Mouse (Mus musculus): Measurements from ENCODE around the gene Ptges2. TPM values are rescaled to one million over a fixed set of nuclear protein-coding genes. Genes with fewer than 3 reads are reported as not detected.

Ptges2 gene
- total RNA-seq, 1 experiment, result 24.9 TPM

GRCm38 (mm10) chr2:32450881-32451844 lies 55.5 kb downstream of the Ptges2 start, which contains the start of gene Slc25a25:
Slc25a25 (minus strand) TSS chr2:32451445.
- H3K4me1 ChIP-seq (ENCODE audit: control insufficient read depth in 2 of 2, insufficient read depth in 2 of 2, low read length in 2 of 2, poor library complexity in 1 of 2), result peaks cover 5 to 25% of the 10 kb centered on the region in 2 experiments; a peak in 2 of 4 replicates
- H3K9ac ChIP-seq (ENCODE audit: insufficient read depth, low read depth, low read length, poor library complexity, severe bottlenecking), result peak within 1 kb of the TSS; percentile 83
- peak; percentile 96 for DNase-seq (ENCODE audit: low read depth, low spot score)
- in situ Hi-C loops (cut with MboI; ENCODE audit: low sequenced_read_pairs in 2 of 2, unreplicated experiment in 2 of 2), result no loop called here
- no peaks in the 10 kb centered on the region for H3K9me3 ChIP-seq (ENCODE audit: control insufficient read depth, insufficient read depth, low read depth, low read length)
- TF ChIP-seq ZC3H11A (IDR thresholded peaks at IDR 0.05; ENCODE audit: borderline replicate concordance, low read depth, low read length) (no peak), ZNF384 (IDR thresholded peaks at IDR 0.05; ENCODE audit: low read depth, low read length) (no peak), MAFK (IDR thresholded peaks at IDR 0.05; ENCODE audit: insufficient read depth, low read depth, low read length) (no peak), CHD2 (IDR thresholded peaks at IDR 0.05; ENCODE audit: low read depth, low read length) (no peak), HCFC1 (IDR thresholded peaks at IDR 0.05; ENCODE audit: borderline replicate concordance, insufficient read depth, low read length) (no peak)
- peak within 1 kb of the TSS; percentile 85 to 91 for H3K4me3 ChIP-seq (ENCODE audit: insufficient read depth in 1 of 2, low read depth in 1 of 2, low read length in 2 of 2, poor library complexity in 1 of 2, severe bottlenecking in 1 of 2)
- no peaks in the 10 kb centered on the region for H3K36me3 ChIP-seq (ENCODE audit: control insufficient read depth, insufficient read depth, low read length, poor library complexity, severe bottlenecking)
- no peak within 1 kb of the TSS; the same call in 1 of the 2 replicates for H3K27ac ChIP-seq (ENCODE audit: insufficient read depth, low read depth, low read length, poor library complexity, severe bottlenecking)

- peak; percentile 98 for DNase-seq (ENCODE audit: low read depth, low spot score)
- in situ Hi-C loops (cut with MboI; ENCODE audit: low sequenced_read_pairs in 2 of 2, unreplicated experiment in 2 of 2), result no loop called here
- peak overlapping the region; percentile 14; the same call in 1 of the 2 replicates for H3K9ac ChIP-seq (ENCODE audit: insufficient read depth, low read depth, low read length, poor library complexity, severe bottlenecking)
- TF ChIP-seq CHD2 (IDR thresholded peaks at IDR 0.05; ENCODE audit: low read depth, low read length), result peak; percentile 90
- no peak for TF ChIP-seq ZNF384 (IDR thresholded peaks at IDR 0.05; ENCODE audit: low read depth, low read length)
- H3K27ac ChIP-seq (ENCODE audit: insufficient read depth, low read depth, low read length, poor library complexity, severe bottlenecking), result no peak overlapping the region; the same call in 1 of the 2 replicates
- H3K9me3 ChIP-seq (ENCODE audit: control insufficient read depth, insufficient read depth, low read depth, low read length), result no peaks in the 10 kb centered on the region
- H3K4me3 ChIP-seq (ENCODE audit: insufficient read depth in 1 of 2, low read depth in 1 of 2, low read length in 2 of 2, poor library complexity in 1 of 2, severe bottlenecking in 1 of 2), result peak overlapping the region; percentile 60 to 85
- no peaks in the 10 kb centered on the region for H3K36me3 ChIP-seq (ENCODE audit: control insufficient read depth, insufficient read depth, low read length, poor library complexity, severe bottlenecking)
- peaks cover 5 to 25% of the 10 kb centered on the region in 2 experiments; a peak in 2 of 4 replicates for H3K4me1 ChIP-seq (ENCODE audit: control insufficient read depth in 2 of 2, insufficient read depth in 2 of 2, low read length in 2 of 2, poor library complexity in 1 of 2)
Measured at GRCm38 (mm10) chr2:32451870-32452372, 56.2 kb downstream of the Ptges2 start.

DNA sequence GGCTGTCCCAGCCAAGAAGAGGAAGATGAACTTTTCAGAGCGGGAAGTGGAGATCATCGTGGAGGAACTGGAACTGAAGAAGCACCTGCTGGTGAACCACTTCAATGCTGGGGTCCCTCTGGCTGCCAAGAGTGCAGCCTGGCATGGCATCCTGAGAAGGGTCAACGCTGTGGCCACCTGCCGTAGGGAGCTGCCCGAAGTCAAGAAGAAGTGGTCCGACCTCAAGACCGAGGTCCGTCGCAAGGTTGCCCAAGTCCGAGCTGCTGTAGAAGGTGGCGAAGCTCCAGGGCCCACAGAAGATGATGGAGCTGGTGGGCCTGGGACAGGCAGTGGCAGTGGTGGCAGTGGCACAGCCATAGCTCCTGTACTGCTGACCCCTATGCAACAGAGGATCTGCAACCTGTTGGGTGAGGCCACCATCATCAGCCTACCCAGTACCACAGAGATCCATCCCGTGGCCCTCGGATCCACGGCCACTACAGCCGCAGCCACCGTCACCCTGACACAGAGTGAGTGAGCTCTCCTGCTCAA lies 56.8 kb downstream of the Ptges2 start:
- no peaks in the 10 kb centered on the region for H3K9me3 ChIP-seq (ENCODE audit: control insufficient read depth, insufficient read depth, low read depth, low read length)
- peak overlapping the region; percentile 27; the same call in 1 of the 2 replicates for H3K9ac ChIP-seq (ENCODE audit: insufficient read depth, low read depth, low read length, poor library complexity, severe bottlenecking)
- H3K4me1 ChIP-seq (ENCODE audit: control insufficient read depth in 2 of 2, insufficient read depth in 2 of 2, low read length in 2 of 2, poor library complexity in 1 of 2), result peaks cover 5 to 25% of the 10 kb centered on the region in 2 experiments; a peak in 2 of 4 replicates
- peak overlapping the region; percentile 27 to 40 for H3K4me3 ChIP-seq (ENCODE audit: insufficient read depth in 1 of 2, low read depth in 1 of 2, low read length in 2 of 2, poor library complexity in 1 of 2, severe bottlenecking in 1 of 2)
- no peak overlapping the region for H3K27ac ChIP-seq (ENCODE audit: insufficient read depth, low read depth, low read length, poor library complexity, severe bottlenecking)
- in situ Hi-C loops (cut with MboI; ENCODE audit: low sequenced_read_pairs in 2 of 2, unreplicated experiment in 2 of 2), result no loop called here
- DNase-seq (ENCODE audit: low read depth, low spot score), result no peak
- no peak for TF ChIP-seq MAFK (IDR thresholded peaks at IDR 0.05; ENCODE audit: insufficient read depth, low read depth, low read length)
- TF ChIP-seq ZNF384 (IDR thresholded peaks at IDR 0.05; ENCODE audit: low read depth, low read length), result no peak
- no peak for TF ChIP-seq ZC3H11A (IDR thresholded peaks at IDR 0.05; ENCODE audit: borderline replicate concordance, low read depth, low read length)
- no peak for TF ChIP-seq HCFC1 (IDR thresholded peaks at IDR 0.05; ENCODE audit: borderline replicate concordance, insufficient read depth, low read length)
- TF ChIP-seq CHD2 (IDR thresholded peaks at IDR 0.05; ENCODE audit: low read depth, low read length), result no peak
- H3K36me3 ChIP-seq (ENCODE audit: control insufficient read depth, insufficient read depth, low read length, poor library complexity, severe bottlenecking), result no peaks in the 10 kb centered on the region

DNA sequence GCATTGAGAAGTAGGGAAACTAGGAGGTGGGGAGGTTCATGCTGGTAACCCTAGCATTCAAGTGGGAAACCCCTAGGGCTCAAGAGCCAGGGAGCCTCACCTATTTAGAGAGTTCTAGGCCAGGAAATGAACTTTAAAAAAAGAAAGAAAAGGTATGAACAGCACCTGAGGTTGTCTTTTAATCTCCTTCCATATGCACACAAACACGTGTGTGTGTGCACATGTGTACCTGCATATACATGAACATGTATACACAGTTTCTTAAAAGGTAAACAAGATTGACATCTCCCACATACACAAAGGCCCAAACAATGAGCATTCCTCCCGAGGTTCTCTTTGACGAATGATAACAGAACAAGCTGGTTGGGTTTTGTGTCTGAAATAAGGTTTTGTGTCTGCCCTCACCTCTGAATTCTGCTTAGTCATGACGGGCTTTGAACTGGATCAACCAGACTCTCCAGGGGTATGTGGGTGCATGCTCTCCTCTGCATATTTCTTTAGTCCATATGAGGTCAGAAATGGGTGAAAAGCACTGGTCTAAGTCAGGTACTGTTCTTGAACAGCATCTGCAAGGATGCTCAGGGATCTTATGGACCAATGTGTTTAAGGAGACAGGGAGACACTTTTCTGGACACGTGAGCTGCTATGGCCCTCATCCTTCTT lies 58.1 kb downstream of the Ptges2 start:
- Histone ChIP-seq H3K4me3 (ENCODE audit: insufficient read depth in 1 of 2, low read depth in 1 of 2, low read length in 2 of 2, poor library complexity in 1 of 2, severe bottlenecking in 1 of 2) (no peak overlapping the region), H3K36me3 (ENCODE audit: control insufficient read depth, insufficient read depth, low read length, poor library complexity, severe bottlenecking) (no peaks in the 10 kb centered on the region), H3K9ac (ENCODE audit: insufficient read depth, low read depth, low read length, poor library complexity, severe bottlenecking) (no peak overlapping the region; the same call in 1 of the 2 replicates), H3K9me3 (ENCODE audit: control insufficient read depth, insufficient read depth, low read depth, low read length) (no peaks in the 10 kb centered on the region), H3K4me1 (ENCODE audit: control insufficient read depth in 2 of 2, insufficient read depth in 2 of 2, low read length in 2 of 2, poor library complexity in 1 of 2) (peaks cover 5 to 25% of the 10 kb centered on the region in 2 experiments; a peak in 2 of 4 replicates), H3K27ac (ENCODE audit: insufficient read depth, low read depth, low read length, poor library complexity, severe bottlenecking) (no peak overlapping the region)
- no peak for TF ChIP-seq ZNF384 (IDR thresholded peaks at IDR 0.05; ENCODE audit: low read depth, low read length)
- peak; percentile 58; the same call in 1 of the 2 replicates for TF ChIP-seq MAFK (IDR thresholded peaks at IDR 0.05; ENCODE audit: insufficient read depth, low read depth, low read length)
- TF ChIP-seq ZC3H11A (IDR thresholded peaks at IDR 0.05; ENCODE audit: borderline replicate concordance, low read depth, low read length), result no peak
- TF ChIP-seq CHD2 (IDR thresholded peaks at IDR 0.05; ENCODE audit: low read depth, low read length), result no peak
- no peak for TF ChIP-seq HCFC1 (IDR thresholded peaks at IDR 0.05; ENCODE audit: borderline replicate concordance, insufficient read depth, low read length)
- DNase-seq (ENCODE audit: low read depth, low spot score), result no peak
- in situ Hi-C loops (cut with MboI; ENCODE audit: low sequenced_read_pairs in 2 of 2, unreplicated experiment in 2 of 2), result no loop called here

Measured in ES-E14 (cell line).